Mouse (Mus musculus) embryonic fibroblast, embryonic 13.5 days (primary cell): ENCODE data around the gene Emc4. TPM values are rescaled to one million over a fixed set of nuclear protein-coding genes. Genes with fewer than 3 reads are reported as not detected.

Experiments used
- H3K27ac ChIP-seq: 2 replicates; pipeline ENCODE4 v1.5.1; 2012; ENCODE audit warnings: low read length, control low read depth, inconsistent platforms; ENCODE audit not compliant: insufficient read depth
- H3K4me1 ChIP-seq: 2 replicates; pipeline ENCODE4 v1.6.1; 2011; ENCODE audit warnings: low read length; ENCODE audit not compliant: control insufficient read depth, insufficient read depth
- H3K4me3 ChIP-seq: 2 replicates; pipeline ENCODE4 v1.5.1; 2011; ENCODE audit warnings: mild to moderate bottlenecking, control low read depth, low read length; ENCODE audit not compliant: insufficient read depth
- CTCF ChIP-seq: IDR thresholded peaks from 2 replicates; pipeline ENCODE4 v1.5.1; 2011; ENCODE audit warnings: mild to moderate bottlenecking, control low read depth, low read length, moderate library complexity, borderline replicate concordance; ENCODE audit not compliant: insufficient read depth
- POLR2A ChIP-seq: IDR thresholded peaks from 2 replicates; pipeline ENCODE4 v1.6.1; 2011; ENCODE audit warnings: low read depth, mild to moderate bottlenecking, control low read depth, low read length, moderate library complexity
- polyA plus RNA-seq: library from polyadenylated mRNA; stranded (reverse); fragments of >200 nt; gene quantifications from 2 replicates; pipeline ENCODE4 v1.2.4, GENCODE M21; 2011; ENCODE audit warnings: low read depth; ENCODE audit not compliant: missing spikeins, insufficient read length

Emc4 gene
- 65.8 and 71.9 TPM in 2 replicates for polyA plus RNA-seq

- Histone ChIP-seq H3K4me3 (peak within 1 kb of the TSS; percentile 85), H3K4me1 (peaks cover 2% of the 10 kb centered on the region; the same call in 1 of the 2 replicates), H3K27ac (peak within 1 kb of the TSS; percentile 55)
- TF ChIP-seq CTCF (no peak), POLR2A (peak; percentile 91)
Observed at GRCm38 (mm10) chr2:112367726-112368673, at the start of gene Emc4. Gene Emc4 (minus strand): TSS chr2:112368027.

- TF ChIP-seq POLR2A (no peak), CTCF (no peak)
- Histone ChIP-seq H3K4me1 (no peaks in the 10 kb centered on the region; the same call in 1 of the 2 replicates), H3K27ac (0 out of 2 replicates have a peak overlapping the region, but pooled peaks have one; percentile 14), H3K4me3 (no peak overlapping the region)
Observed at GRCm38 (mm10) chr2:112407030-112407429, 39.2 kb upstream of the Emc4 start.

- no peak overlapping the region for H3K4me3 ChIP-seq
Observed at GRCm38 (mm10) chr2:112396649-112397048, 28.8 kb upstream of the Emc4 start.

GRCm38 (mm10) chr2:112393958-112394357 lies 26.1 kb upstream of the Emc4 start:
- H3K4me1 ChIP-seq: peaks cover 4% of the 10 kb centered on the region; the same call in 1 of the 2 replicates
- TF ChIP-seq POLR2A (no peak), CTCF (no peak)
- no peak overlapping the region for H3K4me3 ChIP-seq
- H3K27ac ChIP-seq: no peak overlapping the region

More at GRCm38 (mm10) chr2:112396649-112397048, 28.8 kb upstream of the Emc4 start:
- Histone ChIP-seq H3K4me1 (0 out of 2 replicates have a peak, but pooled peaks cover 4% of the 10 kb centered on the region), H3K27ac (no peak overlapping the region)
- no peak for TF ChIP-seq CTCF
- no peak for TF ChIP-seq POLR2A

- Histone ChIP-seq H3K27ac (no peak overlapping the region), H3K4me1 (peaks cover 4% of the 10 kb centered on the region; the same call in 1 of the 2 replicates), H3K4me3 (no peak overlapping the region)
- TF ChIP-seq CTCF: no peak
- no peak for TF ChIP-seq POLR2A
Observed at GRCm38 (mm10) chr2:112392689-112393088, 24.9 kb upstream of the Emc4 start.

- Histone ChIP-seq H3K27ac (0 out of 2 replicates have a peak overlapping the region, but pooled peaks have one; percentile 10), H3K4me3 (no peak overlapping the region), H3K4me1 (peaks cover under 1% of the 10 kb centered on the region; the same call in 1 of the 2 replicates)
- TF ChIP-seq CTCF (no peak), POLR2A (no peak)
Observed at GRCm38 (mm10) chr2:112391346-112392000, 23.6 kb upstream of the Emc4 start.

- TF ChIP-seq POLR2A (no peak), CTCF (no peak)
- peak overlapping the region; percentile 19; the same call in 1 of the 2 replicates for H3K27ac ChIP-seq
- H3K4me1 ChIP-seq: no peaks in the 10 kb centered on the region; the same call in 1 of the 2 replicates
- no peak overlapping the region for H3K4me3 ChIP-seq
Observed at GRCm38 (mm10) chr2:112390843-112391242, 23.0 kb upstream of the Emc4 start.

- no peak for TF ChIP-seq CTCF
- no peak for TF ChIP-seq POLR2A
- Histone ChIP-seq H3K4me3 (no peak overlapping the region), H3K4me1 (peaks cover 2% of the 10 kb centered on the region; the same call in 1 of the 2 replicates), H3K27ac (no peak overlapping the region)
Observed at GRCm38 (mm10) chr2:112381219-112381618, 13.4 kb upstream of the Emc4 start.

- H3K4me3 ChIP-seq: peak overlapping the region; percentile 93
- 0 out of 2 replicates have a peak overlapping the region, but pooled peaks have one; percentile 20 for H3K27ac ChIP-seq
- no peak for TF ChIP-seq CTCF
- H3K4me1 ChIP-seq: peaks cover 2% of the 10 kb centered on the region; the same call in 1 of the 2 replicates
Observed at GRCm38 (mm10) chr2:112380131-112380530, 12.3 kb upstream of the Emc4 start.
